Mouse (Mus musculus) hindbrain, embryonic 10.5 days (tissue): Measurements from ENCODE around the gene Cldn10. TPM values are rescaled to one million over a fixed set of nuclear protein-coding genes. Genes with fewer than 3 reads are reported as not detected.

Experiments used
- DNase-seq: peaks from one replicate; pipeline ENCODE4 v3.0.0-alpha.2; 2017; ENCODE audit warnings: low spot score
- H3K27ac ChIP-seq: fragments of 300-500 bp; sonication (generic); 2 replicates; pipeline ENCODE4 v1.5.1; 2016; ENCODE audit warnings: mild to moderate bottlenecking, moderate library complexity
- H3K27me3 ChIP-seq: fragments of 300-500 bp; sonication (generic); 2 replicates; pipeline ENCODE4 v1.6.1; 2016; ENCODE audit warnings: mild to moderate bottlenecking; ENCODE audit not compliant: poor library complexity, insufficient read depth, severe bottlenecking
- H3K36me3 ChIP-seq: fragments of 300-500 bp; sonication (generic); 2 replicates; pipeline ENCODE4 v1.6.1; 2016; ENCODE audit warnings: mild to moderate bottlenecking, moderate library complexity
- H3K4me1 ChIP-seq: fragments of 300-500 bp; sonication (generic); replicated peaks from 2 replicates; pipeline ENCODE4 v1.6.1; 2016; ENCODE audit warnings: mild to moderate bottlenecking
- H3K4me3 ChIP-seq: fragments of 300-500 bp; sonication (generic); 2 replicates; pipeline ENCODE4 v1.5.1; 2016; ENCODE audit warnings: mild to moderate bottlenecking, moderate library complexity
- H3K9me3 ChIP-seq: fragments of 300-500 bp; sonication (generic); 2 replicates; pipeline ENCODE4 v1.6.1; 2016; ENCODE audit warnings: mild to moderate bottlenecking, moderate library complexity
- WGBS: fragments of 180-500 bp; shearing (Covaris S2); methylation state at CpG from one replicate; pipeline ENCODE4 v1.1.7; 2016; 5-methylcytosine and 5-hydroxymethylcytosine counted together
- polyA plus RNA-seq: library from polyadenylated mRNA; unstranded; fragments of >200 nt; fragmentation: Nextera tagmentation; extraction: Ambion mirVana; gene quantifications from 2 replicates; pipeline ENCODE4 v1.2.1, GENCODE M21; 2016

The Cldn10 gene
- polyA plus RNA-seq, 1 experiment from 2014 or later, result 0.56 TPM

GRCm38 (mm10) chr14:118838556-118839120 lies 50.9 kb downstream of the Cldn10 start:
- Histone ChIP-seq H3K4me1 (peaks cover 24% of the 10 kb centered on the region), H3K27ac (no peak overlapping the region), H3K4me3 (no peak overlapping the region), H3K27me3 (no peaks in the 10 kb centered on the region; the same call in 1 of the 2 replicates), H3K36me3 (no peaks in the 10 kb centered on the region), H3K9me3 (no peaks in the 10 kb centered on the region)
- DNase-seq, result no peak
- 76% methylated on average over 8 of the region's 8 CpGs for WGBS

- WGBS, result 49% methylated on average over 5 of the region's 5 CpGs
- H3K4me1 ChIP-seq, result peaks cover 20% of the 10 kb centered on the region
- H3K36me3 ChIP-seq, result no peaks in the 10 kb centered on the region
- H3K27me3 ChIP-seq, result no peaks in the 10 kb centered on the region; the same call in 1 of the 2 replicates
- H3K27ac ChIP-seq, result no peak overlapping the region
- H3K4me3 ChIP-seq, result no peak overlapping the region
- no peaks in the 10 kb centered on the region for H3K9me3 ChIP-seq
- DNase-seq, result no peak
Observed at GRCm38 (mm10) chr14:118839416-118839815, 51.7 kb downstream of the Cldn10 start.

GRCm38 (mm10) chr14:118840027-118840426 lies 52.3 kb downstream of the Cldn10 start:
- no peak overlapping the region for H3K4me3 ChIP-seq
- H3K27ac ChIP-seq, result no peak overlapping the region
- no peaks in the 10 kb centered on the region for H3K9me3 ChIP-seq
- peaks cover 17% of the 10 kb centered on the region; the same call in 1 of the 2 replicates for H3K4me1 ChIP-seq
- H3K36me3 ChIP-seq, result no peaks in the 10 kb centered on the region
- no peaks in the 10 kb centered on the region; the same call in 1 of the 2 replicates for H3K27me3 ChIP-seq
- 95% methylated on average over 1 of the region's 1 CpGs for WGBS
- no peak for DNase-seq

GRCm38 (mm10) chr14:118842353-118842752 lies 54.6 kb downstream of the Cldn10 start:
- 91% methylated on average over 3 of the region's 3 CpGs for WGBS
- H3K27me3 ChIP-seq, result no peaks in the 10 kb centered on the region; the same call in 1 of the 2 replicates
- no peaks in the 10 kb centered on the region for H3K9me3 ChIP-seq
- no peak overlapping the region for H3K4me3 ChIP-seq
- no peaks in the 10 kb centered on the region for H3K36me3 ChIP-seq
- no peak overlapping the region for H3K27ac ChIP-seq
- peaks cover 17% of the 10 kb centered on the region; the same call in 1 of the 2 replicates for H3K4me1 ChIP-seq
- no peak for DNase-seq

- Histone ChIP-seq H3K4me1 (no peaks in the 10 kb centered on the region), H3K27ac (no peak overlapping the region), H3K4me3 (no peak overlapping the region), H3K36me3 (no peaks in the 10 kb centered on the region), H3K27me3 (no peaks in the 10 kb centered on the region), H3K9me3 (no peaks in the 10 kb centered on the region)
- no peak for DNase-seq
- WGBS, result 95% methylated on average over 10 of the region's 10 CpGs
Observed at GRCm38 (mm10) chr14:118846834-118847233, 59.1 kb downstream of the Cldn10 start.

GRCm38 (mm10) chr14:118848171-118848570 lies 60.5 kb downstream of the Cldn10 start:
- H3K4me1 ChIP-seq, result no peaks in the 10 kb centered on the region
- 87% methylated on average over 7 of the region's 7 CpGs for WGBS

GRCm38 (mm10) chr14:118850011-118850695 lies 62.4 kb downstream of the Cldn10 start:
- Histone ChIP-seq H3K27me3 (peaks cover 27% of the 10 kb centered on the region), H3K4me1 (peaks cover 16% of the 10 kb centered on the region), H3K9me3 (no peaks in the 10 kb centered on the region), H3K27ac (no peak overlapping the region), H3K4me3 (no peak overlapping the region), H3K36me3 (no peaks in the 10 kb centered on the region)
- DNase-seq, result no peak
- WGBS, result 85% methylated on average over 11 of the region's 11 CpGs

More at GRCm38 (mm10) chr14:118848171-118848570, 60.5 kb downstream of the Cldn10 start:
- Histone ChIP-seq H3K4me3 (no peak overlapping the region), H3K27me3 (peaks cover 8% of the 10 kb centered on the region), H3K27ac (no peak overlapping the region), H3K9me3 (no peaks in the 10 kb centered on the region), H3K36me3 (no peaks in the 10 kb centered on the region)
- no peak for DNase-seq

- Histone ChIP-seq H3K27ac (no peak overlapping the region), H3K9me3 (no peaks in the 10 kb centered on the region), H3K27me3 (peaks cover 32% of the 10 kb centered on the region), H3K4me3 (no peak overlapping the region), H3K36me3 (no peaks in the 10 kb centered on the region), H3K4me1 (peaks cover 20% of the 10 kb centered on the region)
- 80% methylated on average over 4 of the region's 4 CpGs for WGBS
- no peak for DNase-seq
Observed at GRCm38 (mm10) chr14:118850696-118851035, 63.0 kb downstream of the Cldn10 start.

GRCm38 (mm10) chr14:118851496-118852107 lies 63.9 kb downstream of the Cldn10 start:
- H3K9me3 ChIP-seq, result no peaks in the 10 kb centered on the region
- no peak overlapping the region for H3K4me3 ChIP-seq
- H3K27me3 ChIP-seq, result peaks cover 39% of the 10 kb centered on the region
- no peaks in the 10 kb centered on the region for H3K36me3 ChIP-seq
- H3K27ac ChIP-seq, result no peak overlapping the region
- H3K4me1 ChIP-seq, result peaks cover 20% of the 10 kb centered on the region
- WGBS, result 75% methylated on average over 6 of the region's 6 CpGs
- DNase-seq, result no peak

GRCm38 (mm10) chr14:118854371-118855114 lies 66.8 kb downstream of the Cldn10 start:
- Histone ChIP-seq H3K27ac (peak overlapping the region; percentile 70), H3K27me3 (peaks cover 55% of the 10 kb centered on the region)

GRCm38 (mm10) chr14:118855141-118855800 lies 67.6 kb downstream of the Cldn10 start:
- peaks cover 20% of the 10 kb centered on the region for H3K4me1 ChIP-seq
- peaks cover 55% of the 10 kb centered on the region for H3K27me3 ChIP-seq
- no peaks in the 10 kb centered on the region for H3K9me3 ChIP-seq
- DNase-seq, result peak; percentile 48
- H3K4me3 ChIP-seq, result peak overlapping the region; percentile 70
- under 1% methylated on average over 28 of the region's 28 CpGs for WGBS
- peak overlapping the region; percentile 70 for H3K27ac ChIP-seq
- H3K36me3 ChIP-seq, result no peaks in the 10 kb centered on the region

More at GRCm38 (mm10) chr14:118854371-118855114, 66.8 kb downstream of the Cldn10 start:
- H3K36me3 ChIP-seq, result no peaks in the 10 kb centered on the region
- H3K9me3 ChIP-seq, result no peaks in the 10 kb centered on the region
- peak overlapping the region; percentile 70 for H3K4me3 ChIP-seq
- H3K4me1 ChIP-seq, result peaks cover 20% of the 10 kb centered on the region
- peak; percentile 77 for DNase-seq
- WGBS, result 1% methylated on average over 48 of the region's 48 CpGs

- Histone ChIP-seq H3K9me3 (no peaks in the 10 kb centered on the region), H3K27ac (no peak overlapping the region), H3K4me1 (peaks cover 20% of the 10 kb centered on the region), H3K4me3 (no peak overlapping the region), H3K27me3 (peaks cover 55% of the 10 kb centered on the region), H3K36me3 (no peaks in the 10 kb centered on the region)
- 82% methylated on average over 6 of the region's 6 CpGs for WGBS
- no peak for DNase-seq
Observed at GRCm38 (mm10) chr14:118856563-118856962, 68.9 kb downstream of the Cldn10 start.
